Mouse (Mus musculus) macrophage (primary cell): ENCODE results near the gene Krtap9-5. TPM values are rescaled to one million over a fixed set of nuclear protein-coding genes. Genes with fewer than 3 reads are reported as not detected.

Source experiments
- H3K27ac ChIP-seq: fragments of 350-480 bp; formaldehyde crosslinking; 2 replicates; pipeline ENCODE4 v1.9.0; 2021
- H3K36me3 ChIP-seq: fragments of 350-480 bp; formaldehyde crosslinking; 2 replicates; pipeline ENCODE4 v1.9.0; 2021; ENCODE audit errors: inconsistent target
- H3K4me3 ChIP-seq: fragments of 350-480 bp; formaldehyde crosslinking; 2 replicates; pipeline ENCODE4 v1.9.0; 2021; ENCODE audit errors: inconsistent target
- H3K79me2 ChIP-seq: fragments of 350-480 bp; formaldehyde crosslinking; 2 replicates; pipeline ENCODE4 v1.9.0; 2021; ENCODE audit errors: inconsistent target
- WGBS: methylation state at CpG from one replicate; pipeline ENCODE4 v1.1.7; 2026; ENCODE audit warnings: inconsistent platforms; ENCODE audit not compliant: missing documents; 5-methylcytosine and 5-hydroxymethylcytosine counted together
- polyA plus RNA-seq: library from polyadenylated mRNA; stranded (reverse); fragments of 250-400 nt; gene quantifications from 3 replicates; pipeline ENCODE4 v1.2.4, GENCODE M21; 2018; ENCODE audit warnings: inconsistent platforms
- total RNA-seq, 78 experiments: library from RNA; depleted of rRNA; stranded (reverse); fragments of 250-400 nt; gene quantifications; 1 replicate in 9 of 78; 2 replicates in 24 of 78; 3 replicates in 43 of 78; 4 replicates in 2 of 78; pipeline ENCODE4 v1.2.4; 2018; ENCODE audit warnings: inconsistent platforms in 56 of 78

The Krtap9-5 gene
- total RNA-seq (2018; cell fraction: chromatin; rRNA removed), result not detected
- total RNA-seq (2018; cell fraction: cytosol; rRNA removed), result not detected
- not detected for total RNA-seq (2018; cell fraction: nucleus; rRNA removed)
- polyA plus RNA-seq, result not detected in 3 replicates

- no peak within 1 kb of the TSS for H3K27ac ChIP-seq
- H3K36me3 ChIP-seq, result no peaks in the 10 kb centered on the region
- no peaks in the 10 kb centered on the region for H3K79me2 ChIP-seq
- H3K4me3 ChIP-seq, result no peak within 1 kb of the TSS
- 97% methylated on average over 2 of the region's 2 CpGs for WGBS
Observed at GRCm38 (mm10) chr11:99948175-99948574, at the start of gene Krtap9-5. Gene Krtap9-5, plus strand, starts transcription at chr11:99948475.

DNA sequence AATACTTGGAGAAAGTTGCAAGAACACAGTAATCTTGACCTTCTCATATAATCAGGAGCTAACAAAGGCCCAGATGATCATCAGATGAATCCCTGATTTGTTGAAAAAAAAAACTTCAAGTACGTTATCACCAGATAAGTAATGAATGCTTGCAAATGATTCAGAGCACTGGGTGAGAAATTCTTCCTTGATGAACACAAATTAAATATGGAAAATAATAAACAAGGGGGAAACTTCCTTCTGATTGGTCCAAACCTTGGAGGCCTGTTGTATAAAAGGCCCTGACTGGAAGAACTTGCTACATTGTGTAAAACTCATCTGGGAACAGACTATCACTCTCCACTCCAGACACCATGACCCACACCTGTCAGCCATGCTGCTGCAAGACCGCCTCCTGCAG, 40.7 kb upstream of the Krtap9-5 start, which contains the start of gene Krtap31-1:
Gene Krtap31-1, plus strand, starts transcription at position 301 of the 400 bp plus-strand sequence.
- WGBS, result 79% methylated on average over 1 of the region's 2 CpGs

DNA sequence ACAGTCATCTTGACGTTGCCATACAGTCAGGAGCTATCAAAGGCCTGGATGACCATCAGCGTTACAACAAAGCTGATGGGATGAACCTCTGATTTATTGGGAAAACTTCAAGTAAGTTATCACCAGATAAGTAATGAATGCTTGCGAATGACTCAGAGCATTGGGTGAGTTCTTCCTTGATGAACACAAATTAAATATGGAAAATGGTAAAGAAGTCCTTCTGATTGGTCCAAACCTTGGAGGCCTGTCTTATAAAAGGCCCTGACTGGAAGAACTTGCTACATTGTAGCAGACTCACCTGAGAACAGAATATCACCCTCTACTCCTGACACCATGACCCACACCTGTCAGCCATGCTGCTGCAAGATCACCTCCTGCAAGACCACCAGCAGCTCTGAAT, 33.8 kb upstream of the Krtap9-5 start, which contains the start of gene Gm11565:
Gene Gm11565, plus strand, starts transcription at position 301 of the 400 bp plus-strand sequence.
- Histone ChIP-seq H3K79me2 (no peaks in the 10 kb centered on the region), H3K27ac (no peak within 1 kb of the TSS), H3K4me3 (no peak within 1 kb of the TSS), H3K36me3 (no peaks in the 10 kb centered on the region)
- WGBS, result 88% methylated on average over 3 of the region's 3 CpGs

More for the DNA sequence above, 40.7 kb upstream of the Krtap9-5 start, which contains the start of gene Krtap31-1:
- no peaks in the 10 kb centered on the region for H3K36me3 ChIP-seq
- no peaks in the 10 kb centered on the region for H3K79me2 ChIP-seq
- no peak within 1 kb of the TSS for H3K27ac ChIP-seq
- no peak within 1 kb of the TSS for H3K4me3 ChIP-seq

DNA sequence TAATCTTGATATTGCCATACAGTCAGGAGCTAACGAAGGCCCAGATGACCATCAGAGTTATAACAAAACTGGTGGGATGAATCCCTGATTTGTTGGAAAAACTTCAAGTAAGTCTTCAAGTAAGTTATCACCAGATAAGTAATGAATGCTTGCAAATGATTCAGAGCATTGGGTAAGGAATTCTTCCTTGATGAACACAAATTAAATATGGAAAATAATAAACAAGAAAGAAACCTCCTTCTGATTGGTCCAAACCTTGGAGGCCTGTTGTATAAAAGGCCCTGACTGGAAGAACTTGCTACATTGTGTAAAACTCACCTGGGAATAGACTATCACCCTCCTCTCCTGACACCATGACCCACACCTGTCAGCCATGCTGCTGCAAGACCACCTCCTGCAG, 12.3 kb upstream of the Krtap9-5 start, which contains the start of gene Krtap31-2:
Gene Krtap31-2, plus strand, starts transcription at position 301 of the 400 bp plus-strand sequence.
- no peaks in the 10 kb centered on the region for H3K36me3 ChIP-seq
- H3K27ac ChIP-seq, result no peak within 1 kb of the TSS
- H3K79me2 ChIP-seq, result no peaks in the 10 kb centered on the region
- no peak within 1 kb of the TSS for H3K4me3 ChIP-seq
- WGBS, result 93% methylated on average over 1 of the region's 1 CpGs

- 78% methylated on average over 9 of the region's 9 CpGs for WGBS
Observed at GRCm38 (mm10) chr11:99937751-99938264, 10.5 kb upstream of the Krtap9-5 start.

DNA sequence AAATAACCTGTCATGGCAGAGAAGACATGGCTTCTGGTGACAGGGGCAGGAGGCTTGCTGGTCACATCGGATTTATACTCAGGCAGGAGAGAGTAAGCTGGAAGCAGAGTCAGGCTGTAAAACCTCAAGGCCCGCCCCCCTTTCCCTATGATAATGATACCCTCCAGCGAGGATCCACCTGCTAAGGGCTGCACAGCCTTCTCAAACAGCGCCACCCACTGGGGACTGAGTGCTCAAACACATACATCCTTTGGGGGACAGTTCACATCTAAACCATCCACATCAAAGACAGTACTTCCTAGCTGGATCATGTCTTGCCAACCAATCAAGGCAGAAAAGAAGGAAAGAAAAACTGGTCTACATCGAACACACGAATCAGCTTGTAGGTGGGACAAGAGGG, 15.9 kb downstream of the Krtap9-5 start:
- 59% methylated on average over 6 of the region's 6 CpGs for WGBS
- Histone ChIP-seq H3K27ac (no peak overlapping the region), H3K79me2 (no peaks in the 10 kb centered on the region), H3K36me3 (no peaks in the 10 kb centered on the region), H3K4me3 (no peak overlapping the region)

More at GRCm38 (mm10) chr11:99937751-99938264, 10.5 kb upstream of the Krtap9-5 start:
- Histone ChIP-seq H3K27ac (no peak overlapping the region), H3K36me3 (no peaks in the 10 kb centered on the region), H3K79me2 (no peaks in the 10 kb centered on the region), H3K4me3 (no peak overlapping the region)

GRCm38 (mm10) chr11:99965961-99966360, 17.7 kb downstream of the Krtap9-5 start:
- WGBS, result 23% methylated on average over 2 of the region's 2 CpGs
- H3K27ac ChIP-seq, result no peak overlapping the region
- no peak overlapping the region for H3K4me3 ChIP-seq
- no peaks in the 10 kb centered on the region for H3K36me3 ChIP-seq
- no peaks in the 10 kb centered on the region for H3K79me2 ChIP-seq

GRCm38 (mm10) chr11:99978953-99979352, 30.7 kb downstream of the Krtap9-5 start, which contains the start of gene Krtap29-1:
Gene Krtap29-1, minus strand, starts transcription at chr11:99979053.
- Histone ChIP-seq H3K79me2 (no peaks in the 10 kb centered on the region), H3K4me3 (no peak within 1 kb of the TSS), H3K27ac (no peak within 1 kb of the TSS), H3K36me3 (no peaks in the 10 kb centered on the region)
- 67% methylated on average over 5 of the region's 5 CpGs for WGBS

DNA sequence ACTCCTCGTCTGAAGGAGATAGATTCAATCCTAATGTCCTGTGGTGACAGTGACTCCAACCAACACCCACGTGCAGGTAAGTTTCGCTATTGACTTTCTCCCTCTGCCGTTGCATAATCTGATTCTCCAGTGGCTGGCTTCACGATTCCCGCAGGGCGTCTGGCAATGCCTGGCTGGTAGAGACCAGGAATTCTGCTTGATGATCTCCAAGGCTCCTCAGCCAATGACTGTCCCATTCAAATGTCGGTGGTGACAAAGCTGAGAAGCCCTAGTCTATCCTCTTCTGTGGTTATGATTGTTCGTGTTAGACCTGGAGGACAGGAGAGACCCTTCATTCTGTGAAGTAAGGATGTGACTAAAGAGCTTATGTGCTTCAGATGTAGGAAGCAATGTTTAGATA, 34.5 kb downstream of the Krtap9-5 start:
- Histone ChIP-seq H3K36me3 (no peaks in the 10 kb centered on the region), H3K27ac (no peak overlapping the region), H3K79me2 (no peaks in the 10 kb centered on the region), H3K4me3 (no peak overlapping the region)
- 89% methylated on average over 9 of the region's 9 CpGs for WGBS

DNA sequence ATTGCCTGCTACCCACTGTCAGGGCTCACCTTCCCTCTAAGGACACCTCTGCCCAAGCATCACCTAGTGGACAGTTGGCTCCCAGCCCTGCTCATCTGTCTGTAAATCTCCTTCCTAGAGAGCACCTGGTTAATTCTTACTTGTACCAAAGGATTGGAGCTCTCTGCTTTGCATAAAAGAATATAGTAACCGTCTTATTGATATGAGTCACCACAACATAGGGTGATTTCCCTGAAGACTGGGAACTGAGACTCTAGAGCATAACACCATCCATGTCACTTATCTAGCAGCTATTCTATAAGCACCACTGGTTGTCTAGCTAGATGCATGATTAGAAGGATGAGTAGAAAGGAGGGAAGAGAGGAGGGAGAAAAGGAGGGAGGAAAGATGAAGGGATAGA, 35.2 kb downstream of the Krtap9-5 start:
- no peaks in the 10 kb centered on the region for H3K36me3 ChIP-seq
- no peak overlapping the region for H3K4me3 ChIP-seq
- no peaks in the 10 kb centered on the region for H3K79me2 ChIP-seq
- 75% methylated on average over 1 of the region's 1 CpGs for WGBS
- H3K27ac ChIP-seq, result no peak overlapping the region

DNA sequence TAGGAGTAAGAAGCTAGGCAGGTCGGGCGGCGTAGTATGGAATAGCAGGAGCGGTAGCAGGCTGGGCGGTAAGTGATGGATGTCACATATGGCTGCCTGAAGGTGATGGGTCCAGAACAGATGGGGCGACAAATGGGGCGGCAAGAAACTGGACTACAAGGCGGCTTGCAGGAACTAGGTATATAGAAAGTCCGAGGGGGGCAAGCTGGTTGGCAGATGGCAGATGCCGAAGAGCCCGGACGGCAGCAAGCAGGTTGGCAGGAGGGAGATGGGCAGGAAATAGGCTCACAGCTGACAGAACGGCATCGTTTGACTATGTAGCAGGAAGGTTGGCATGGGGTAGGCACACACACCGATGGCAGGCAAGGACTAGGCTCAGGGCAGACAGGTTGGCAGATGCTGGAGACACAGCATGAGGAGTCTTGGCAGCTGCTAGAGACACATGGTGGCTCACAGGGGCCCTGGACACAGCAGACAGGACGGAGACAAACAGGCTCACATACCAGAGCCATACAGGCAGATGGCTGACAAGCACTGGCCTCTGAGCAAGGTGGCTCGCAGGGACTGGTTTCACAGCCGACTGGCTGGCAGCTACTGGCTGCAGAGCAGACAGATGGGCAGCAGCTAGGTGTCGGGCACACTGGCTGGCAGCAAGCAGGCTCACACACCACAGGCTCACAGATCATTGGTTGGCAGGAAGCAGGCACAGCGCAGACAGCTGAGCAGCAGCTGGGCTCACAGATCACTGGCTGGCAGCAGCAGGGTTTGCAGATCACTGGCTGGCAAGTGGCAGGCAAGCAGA, 37.2 kb downstream of the Krtap9-5 start:
- no peaks in the 10 kb centered on the region for H3K36me3 ChIP-seq
- H3K79me2 ChIP-seq, result no peaks in the 10 kb centered on the region
- H3K4me3 ChIP-seq, result no peak overlapping the region
- H3K27ac ChIP-seq, result no peak overlapping the region
- 85% methylated on average over 20 of the region's 20 CpGs for WGBS

DNA sequence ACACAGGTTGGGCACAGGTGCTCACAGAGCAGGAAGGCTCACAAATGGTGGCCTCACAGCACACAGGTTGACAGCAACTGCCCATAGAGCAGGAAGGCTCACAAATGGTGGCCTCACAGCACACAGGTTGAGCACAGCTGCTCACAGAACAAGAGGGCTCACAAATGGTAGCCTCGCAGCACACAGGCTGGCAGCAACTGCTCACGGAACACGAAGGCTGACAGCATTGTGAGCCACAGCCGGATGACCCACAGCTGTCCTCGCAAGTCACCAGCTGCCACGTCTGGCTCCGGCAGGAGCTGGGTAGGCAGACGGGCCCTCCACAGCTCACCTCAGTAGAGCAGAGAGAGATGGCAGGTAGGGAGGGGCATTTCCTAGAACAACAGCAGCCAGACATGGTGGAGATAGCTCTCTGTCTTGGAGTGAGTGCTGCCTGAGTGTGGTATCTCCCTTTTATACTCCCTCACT, 37.9 kb downstream of the Krtap9-5 start, which contains the start of gene Krtap16-1:
Gene Krtap16-1, minus strand, starts transcription at position 418 of the 468 bp plus-strand sequence.
- Histone ChIP-seq H3K27ac (no peak within 1 kb of the TSS), H3K4me3 (no peak within 1 kb of the TSS), H3K36me3 (no peaks in the 10 kb centered on the region), H3K79me2 (no peaks in the 10 kb centered on the region)
- WGBS, result 93% methylated on average over 8 of the region's 8 CpGs

DNA sequence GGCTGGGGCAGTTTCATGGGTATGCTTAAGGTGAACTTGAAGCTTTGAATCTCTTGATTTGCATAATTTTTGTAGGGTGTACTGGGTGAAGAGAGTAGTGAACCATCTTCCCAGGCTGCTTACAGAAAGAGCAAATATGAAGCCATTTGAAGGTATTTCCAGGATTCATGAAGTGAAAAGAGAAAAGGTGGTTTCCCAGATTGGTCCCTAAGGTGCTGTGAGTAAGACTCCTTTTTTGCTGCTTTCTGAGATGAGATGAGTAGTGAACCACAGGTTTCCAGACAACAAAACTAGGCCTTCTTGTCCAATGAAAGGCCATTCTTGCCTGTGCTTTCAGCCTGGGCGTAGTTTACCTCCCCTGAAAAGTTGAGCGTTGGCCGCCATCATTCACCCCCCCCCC, 40.3 kb downstream of the Krtap9-5 start:
- H3K27ac ChIP-seq, result no peak overlapping the region
- 91% methylated on average over 3 of the region's 3 CpGs for WGBS
- no peak overlapping the region for H3K4me3 ChIP-seq
- no peaks in the 10 kb centered on the region for H3K79me2 ChIP-seq
- no peaks in the 10 kb centered on the region for H3K36me3 ChIP-seq

GRCm38 (mm10) chr11:99989881-99990405, 41.7 kb downstream of the Krtap9-5 start:
- Histone ChIP-seq H3K79me2 (no peaks in the 10 kb centered on the region), H3K27ac (no peak overlapping the region), H3K4me3 (no peak overlapping the region), H3K36me3 (no peaks in the 10 kb centered on the region)
- 83% methylated on average over 6 of the region's 6 CpGs for WGBS
